Comparison of ENCODE assay signal across 9 mouse cellular contexts in the genomic region with DNA sequence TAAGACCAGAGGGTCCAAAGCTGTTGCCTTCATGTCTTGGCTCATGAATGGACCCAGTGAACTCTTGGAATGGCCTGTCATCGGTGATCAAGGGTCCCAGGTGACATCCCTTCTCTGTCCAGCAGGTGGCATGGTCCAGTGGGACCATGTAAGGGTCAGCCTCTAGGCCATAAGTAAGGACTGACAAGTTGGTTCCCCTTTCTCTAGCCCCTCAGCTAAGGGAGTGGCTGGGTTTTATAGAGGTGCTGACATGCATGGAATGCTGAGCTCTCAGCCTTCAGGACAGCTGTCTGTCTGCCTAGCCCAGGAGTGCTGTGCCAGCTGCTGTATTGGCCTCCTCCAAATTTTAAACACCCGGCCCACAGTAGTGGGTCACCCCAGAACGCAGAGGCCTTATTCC. TPM values are rescaled to one million over a fixed set of nuclear protein-coding genes. Genes with fewer than 3 reads are reported as not detected.
DNase-seq lines count a peak whose midpoint lies in the region; ATAC-seq and TF ChIP-seq lines count a peak whose summit lies in the region.
"Had no signal": no experiment of that assay in that cellular context is flagged by ENCODE, and none has a peak within 500 bp of the region (broad histone marks: within the 10 kb centered on the region; RNA-seq: fewer than 3 reads in every experiment).

No protein-coding gene starts in this region.

- ATAC-seq in granulocyte monocyte progenitor cell, adult 5-6 weeks (replicated peaks; ENCODE audit: poor library complexity, severe bottlenecking), result peak; percentile 70
- ATAC-seq in liver, postnatal 0 days, result peak; percentile 59

- no peak overlapping the region for H3K4me2 ChIP-seq in liver, postnatal 0 days (ENCODE audit: low read depth, low read length)

- no peaks in the 10 kb centered on the region for H3K36me3 ChIP-seq in ES-Bruce4 (ENCODE audit: control insufficient read depth, insufficient read depth, low read length, poor library complexity, severe bottlenecking)
- no peaks in the 10 kb centered on the region for H3K36me3 ChIP-seq in liver, postnatal 0 days (replicated peaks; ENCODE audit: insufficient read depth, low read length)

- peak; percentile 80 for TF ChIP-seq CTCF in layer of hippocampus, adult 2 months (conservative IDR thresholded peaks at IDR 0.05)
- TF ChIP-seq CTCF in ES-Bruce4 (IDR thresholded peaks at IDR 0.05; ENCODE audit: low read depth, low read length), result peak; percentile 46
- peak; percentile 82 for TF ChIP-seq CTCF in liver, postnatal 0 days (IDR thresholded peaks at IDR 0.05; ENCODE audit: low read depth)

- WGBS in liver, postnatal 0 days (ENCODE audit: insufficient replicate concordance), result 52% methylated on average over 3 of the region's 3 CpGs

- no peak for TF ChIP-seq EP300 in ES-Bruce4 (IDR thresholded peaks at IDR 0.05; ENCODE audit: insufficient read depth, low read depth, low read length)
- TF ChIP-seq EP300 in liver, postnatal 0 days (IDR thresholded peaks at IDR 0.05; ENCODE audit: low read depth), result no peak

- DNase-seq in layer of hippocampus, adult 2 months (ENCODE audit: low spot score in 2 of 2), result no peak
- DNase-seq in layer of hippocampus, adult 8-10 months (ENCODE audit: low spot score in 2 of 2), result no peak
- DNase-seq in adrenal gland, postnatal 25 days, result peak; percentile 42
- DNase-seq in liver, postnatal 0 days, result peak; percentile 57
- DNase-seq in right cerebral cortex, postnatal 14 days, result no peak
- DNase-seq in gastrocnemius, postnatal 4 days (ENCODE audit: low spot score in 2 of 2), result no peak

- H3K9ac ChIP-seq in ES-Bruce4 (ENCODE audit: low read depth, poor library complexity, severe bottlenecking), result no peak overlapping the region
- H3K9ac ChIP-seq in liver, postnatal 0 days (replicated peaks), result no peak overlapping the region

- no peaks in the 10 kb centered on the region for H3K27me3 ChIP-seq in ES-Bruce4 (ENCODE audit: control insufficient read depth, insufficient read depth, low read length, poor library complexity, severe bottlenecking)
- H3K27me3 ChIP-seq in liver, postnatal 0 days (ENCODE audit: insufficient read depth, low read length), result peaks cover 8% of the 10 kb centered on the region; the same call in 1 of the 2 replicates

- H3K9me3 ChIP-seq in ES-Bruce4 (replicated peaks; ENCODE audit: control insufficient read depth, insufficient read depth, low read length, poor library complexity, severe bottlenecking), result no peaks in the 10 kb centered on the region
- H3K9me3 ChIP-seq in liver, postnatal 0 days (ENCODE audit: low read length), result no peaks in the 10 kb centered on the region

- H3K4me1 ChIP-seq in ES-Bruce4 (ENCODE audit: control insufficient read depth, insufficient read depth, low read length), result no peaks in the 10 kb centered on the region
- peaks cover 10% of the 10 kb centered on the region for H3K4me1 ChIP-seq in liver, postnatal 0 days (ENCODE audit: insufficient read depth)

- H3K27ac ChIP-seq in layer of hippocampus, adult 2 months, result no peak overlapping the region
- H3K27ac ChIP-seq in ES-Bruce4 (ENCODE audit: insufficient read depth, low read length), result no peak overlapping the region
- H3K27ac ChIP-seq in liver, postnatal 0 days (ENCODE audit: low read depth), result no peak overlapping the region

- H3K4me3 ChIP-seq in layer of hippocampus, adult 2 months, result no peak overlapping the region
- no peak overlapping the region for H3K4me3 ChIP-seq in ES-Bruce4 (ENCODE audit: low read depth, low read length)
- no peak overlapping the region for H3K4me3 ChIP-seq in liver, postnatal 0 days (ENCODE audit: low read depth, low read length)

- TF ChIP-seq POLR2A in ES-Bruce4 (IDR thresholded peaks at IDR 0.05; ENCODE audit: insufficient read depth, low read length), result no peak

RNA-seq across cellular contexts. Expression of a gene that starts 3.5 kb away (rescaled TPM):
- total RNA-seq in layer of hippocampus, adult 2 months (2021), result under 1 TPM; 0.51 to 0.71 TPM
- 1 to 10 TPM in 3 of 4 experiments, under 1 TPM in 1; 0.54 to 2.7 (median 1.7) TPM for total RNA-seq in layer of hippocampus, adult 8-10 months (2022)
- not detected in 2 replicates for polyA plus RNA-seq in ES-Bruce4 (2011; ENCODE audit: insufficient read depth, insufficient read length, low read depth, missing spikeins)
- total RNA-seq in adrenal gland, postnatal 25 days (2021), result not detected in 2 replicates
- total RNA-seq in granulocyte monocyte progenitor cell, adult 5-6 weeks (2014; fragmentation: Nextera tagmentation), result not detected in 2 replicates
- total RNA-seq in granulocyte monocyte progenitor cell, adult 5-6 weeks (2017), result not detected in 2 replicates
- 0.49 TPM in 1 of 2 replicates, not detected in the other for polyA plus RNA-seq in liver, postnatal 0 days (2015; fragmentation: Nextera tagmentation; extraction: Ambion mirVana)
- 100 to 1,000 TPM; 111 to 118 TPM for total RNA-seq in gastrocnemius, postnatal 4 days (2021)

RNA-seq across cellular contexts. Expression of a gene that starts 3.7 kb away (rescaled TPM):
- total RNA-seq in layer of hippocampus, adult 2 months (2021), result 10 to 100 TPM; 12.8 to 18.1 TPM
- 10 to 100 TPM in 2 of 4 experiments, 1 to 10 TPM in 2; 8.9 to 13.8 (median 11.1) TPM for total RNA-seq in layer of hippocampus, adult 8-10 months (2022)
- polyA plus RNA-seq in ES-Bruce4 (2011; ENCODE audit: insufficient read depth, insufficient read length, low read depth, missing spikeins), result not detected in 2 replicates
- 17.4 and 17.9 TPM in 2 replicates for total RNA-seq in adrenal gland, postnatal 25 days (2021)
- not detected in 2 replicates for total RNA-seq in granulocyte monocyte progenitor cell, adult 5-6 weeks (2014; fragmentation: Nextera tagmentation)
- total RNA-seq in granulocyte monocyte progenitor cell, adult 5-6 weeks (2017), result not detected in 2 replicates
- 1.1 and 1.2 TPM in 2 replicates for polyA plus RNA-seq in liver, postnatal 0 days (2015; fragmentation: Nextera tagmentation; extraction: Ambion mirVana)
- total RNA-seq in gastrocnemius, postnatal 4 days (2021), result 1 to 10 TPM; 2.5 to 4.6 TPM

RNA-seq across cellular contexts. Expression of a gene that starts 47.7 kb away (rescaled TPM):
- 10 to 100 TPM; 38.4 to 42.3 TPM for total RNA-seq in layer of hippocampus, adult 2 months (2021)
- 10 to 100 TPM; 33.6 to 37.1 (median 34.4) TPM for total RNA-seq in layer of hippocampus, adult 8-10 months (2022)
- polyA plus RNA-seq in ES-Bruce4 (2011; ENCODE audit: insufficient read depth, insufficient read length, low read depth, missing spikeins), result 1.5 and 3.9 TPM in 2 replicates
- total RNA-seq in adrenal gland, postnatal 25 days (2021), result 0.71 and 0.97 TPM in 2 replicates
- 4.6 and 7.5 TPM in 2 replicates for total RNA-seq in granulocyte monocyte progenitor cell, adult 5-6 weeks (2014; fragmentation: Nextera tagmentation)
- total RNA-seq in granulocyte monocyte progenitor cell, adult 5-6 weeks (2017), result 2.6 and 4.0 TPM in 2 replicates
- 0.31 and 0.47 TPM in 2 replicates for polyA plus RNA-seq in liver, postnatal 0 days (2015; fragmentation: Nextera tagmentation; extraction: Ambion mirVana)
- under 1 TPM; 0.32 to 0.49 TPM for total RNA-seq in gastrocnemius, postnatal 4 days (2021)
- total RNA-seq: gastrocnemius, postnatal 36 days had no signal

Comparison
In these comparisons a context has a peak if more than half of its experiments do, and no peak if none do; other contexts are left out.
1. DNase-seq: peak in adrenal gland, postnatal 25 days (single experiment) and liver, postnatal 0 days (single experiment); none in layer of hippocampus, adult 2 months (0 of 2), layer of hippocampus, adult 8-10 months (0 of 2), right cerebral cortex, postnatal 14 days (single experiment) and gastrocnemius, postnatal 4 days (0 of 2).
2. RNA of a gene that starts 3.5 kb away (total RNA-seq): 111 to 118 TPM in gastrocnemius, postnatal 4 days; 0.54 to 2.7 TPM in layer of hippocampus, adult 8-10 months, 0.51 to 0.71 TPM in layer of hippocampus, adult 2 months, not detected in adrenal gland, postnatal 25 days and not detected in granulocyte monocyte progenitor cell, adult 5-6 weeks; every median in the first group is over 10 times any median in the second.
3. RNA of a gene that starts 47.7 kb away (total RNA-seq): 38.4 to 42.3 TPM in layer of hippocampus, adult 2 months and 33.6 to 37.1 TPM in layer of hippocampus, adult 8-10 months; 2.6 to 7.5 TPM in granulocyte monocyte progenitor cell, adult 5-6 weeks, 0.71 to 0.97 TPM in adrenal gland, postnatal 25 days and 0.32 to 0.49 TPM in gastrocnemius, postnatal 4 days; every median in the first group is over 4 times any median in the second.
4. Peak in every context shown above with its lines, with median percentiles within 50 percentile points of each other: CTCF ChIP-seq.